Comparison of ENCODE assay signal across 16 mouse cellular contexts in genomic region chr11:79701466-79701865, GRCm38 (mm10).
DNase-seq lines count a peak whose midpoint lies in the region; ATAC-seq and TF ChIP-seq lines count a peak whose summit lies in the region.
"Had no signal": no experiment of that assay in that cellular context is flagged by ENCODE, and none has a peak within 500 bp of the region (broad histone marks: within the 10 kb centered on the region; RNA-seq: fewer than 3 reads in every experiment).

No protein-coding gene starts in this region.

- H3K9me3 ChIP-seq in embryonic facial prominence, embryonic 13.5 days = no peaks in the 10 kb centered on the region
- no peaks in the 10 kb centered on the region for H3K9me3 ChIP-seq in forebrain, postnatal 0 days (ENCODE audit: low read length)
- H3K9me3 ChIP-seq in midbrain, embryonic 13.5 days = no peaks in the 10 kb centered on the region
- H3K9me3 ChIP-seq: embryonic facial prominence, embryonic 15.5 days; limb, embryonic 13.5 days had no signal

- H3K4me3 ChIP-seq in gastrocnemius, adult 2 months = peak overlapping the region; percentile 97
- H3K4me3 ChIP-seq in embryonic facial prominence, embryonic 13.5 days = no peak overlapping the region
- no peak overlapping the region for H3K4me3 ChIP-seq in forebrain, postnatal 0 days (ENCODE audit: low read depth, low read length)
- peak overlapping the region; percentile 9; the same call in 1 of the 2 replicates for H3K4me3 ChIP-seq in midbrain, embryonic 13.5 days (replicated peaks)
- H3K4me3 ChIP-seq: embryonic facial prominence, embryonic 15.5 days; heart, adult 2 months had no signal

- H3K9ac ChIP-seq in embryonic facial prominence, embryonic 13.5 days = peak overlapping the region; percentile 7; the same call in 1 of the 2 replicates
- H3K9ac ChIP-seq in forebrain, postnatal 0 days = 0 out of 2 replicates have a peak overlapping the region, but pooled peaks have one; percentile 14
- peak overlapping the region; percentile 34; the same call in 1 of the 2 replicates for H3K9ac ChIP-seq in midbrain, embryonic 13.5 days (replicated peaks)
- H3K9ac ChIP-seq: embryonic facial prominence, embryonic 15.5 days; limb, embryonic 13.5 days had no signal

- peaks cover 46% of the 10 kb centered on the region for H3K4me1 ChIP-seq in embryonic facial prominence, embryonic 13.5 days
- peaks cover 11% of the 10 kb centered on the region for H3K4me1 ChIP-seq in forebrain, postnatal 0 days (ENCODE audit: insufficient read depth)
- peaks cover 44% of the 10 kb centered on the region for H3K4me1 ChIP-seq in midbrain, embryonic 13.5 days (replicated peaks)

- no peak for ATAC-seq in embryonic facial prominence, embryonic 13.5 days (ENCODE audit: insufficient number of reproducible peaks, insufficient read depth, low FRiP score, low TSS enrichment, low read depth)
- ATAC-seq in forebrain, postnatal 0 days = no peak
- ATAC-seq in midbrain, embryonic 13.5 days = no peak

- peak; percentile 55 for DNase-seq in gastrocnemius, adult 2 months
- DNase-seq in gastrocnemius, adult 8-10 months (ENCODE audit: low spot score in 2 of 2) = no peak
- no peak for DNase-seq in forebrain, postnatal 0 days
- no peak for DNase-seq in lung, postnatal 4 days
- DNase-seq in adipocyte (ENCODE audit: low spot score) = no peak
- no peak for DNase-seq in kidney, postnatal 14 days
- DNase-seq: adrenal gland, postnatal 10 days; cerebellum, postnatal 25 days; heart, adult 2 months; kidney, adult 8-10 months; lung, postnatal 36 days; thymus, adult 2 months had no signal

- WGBS in embryonic facial prominence, embryonic 13.5 days = 82% methylated on average over 7 of the region's 7 CpGs
- 82% methylated on average over 7 of the region's 7 CpGs for whole genome bisulfite sequencing in forebrain, postnatal 0 days
- 87% methylated on average over 7 of the region's 7 CpGs for WGBS in midbrain, embryonic 13.5 days

- H3K36me3 ChIP-seq in embryonic facial prominence, embryonic 13.5 days = peaks cover 17% of the 10 kb centered on the region
- 0 out of 2 replicates have a peak, but pooled peaks cover 5% of the 10 kb centered on the region for H3K36me3 ChIP-seq in forebrain, postnatal 0 days (ENCODE audit: insufficient read depth)
- peaks cover 12% of the 10 kb centered on the region for H3K36me3 ChIP-seq in midbrain, embryonic 13.5 days

- intact Hi-C loops in gastrocnemius, adult 2 months (cut with DNase I) = loop anchor here (5.0 kb wide), 1 partner anchor 141 kb away; no protein-coding TSS in a partner anchor

- H3K27me3 ChIP-seq in embryonic facial prominence, embryonic 13.5 days = no peaks in the 10 kb centered on the region
- H3K27me3 ChIP-seq in forebrain, postnatal 0 days (ENCODE audit: insufficient read depth, low read length) = no peaks in the 10 kb centered on the region
- no peaks in the 10 kb centered on the region for H3K27me3 ChIP-seq in midbrain, embryonic 13.5 days
- H3K27me3 ChIP-seq: embryonic facial prominence, embryonic 15.5 days; limb, embryonic 13.5 days had no signal

- no peak overlapping the region for H3K4me2 ChIP-seq in embryonic facial prominence, embryonic 13.5 days
- peak overlapping the region; percentile 52 for H3K4me2 ChIP-seq in forebrain, postnatal 0 days (ENCODE audit: low read depth)
- H3K4me2 ChIP-seq in midbrain, embryonic 13.5 days (replicated peaks) = peak overlapping the region; percentile 65
- H3K4me2 ChIP-seq: embryonic facial prominence, embryonic 15.5 days had no signal

- H3K27ac ChIP-seq in gastrocnemius, adult 2 months = peak overlapping the region; percentile 99
- H3K27ac ChIP-seq in embryonic facial prominence, embryonic 13.5 days = no peak overlapping the region
- peak overlapping the region; percentile 50; the same call in 1 of the 2 replicates for H3K27ac ChIP-seq in forebrain, postnatal 0 days (ENCODE audit: low read depth, low read length)
- H3K27ac ChIP-seq in midbrain, embryonic 13.5 days = peak overlapping the region; percentile 74
- H3K27ac ChIP-seq: embryonic facial prominence, embryonic 15.5 days; heart, adult 2 months; limb, embryonic 13.5 days had no signal

- TF ChIP-seq CTCF in gastrocnemius, adult 2 months (IDR thresholded peaks at IDR 0.05) = no peak
- TF ChIP-seq CTCF in forebrain, postnatal 0 days (IDR thresholded peaks at IDR 0.05; ENCODE audit: low read depth) = no peak

Comparison
In these comparisons a context has a peak if more than half of its experiments do, and no peak if none do; other contexts are left out.
1. H3K4me3 ChIP-seq: peak in gastrocnemius, adult 2 months (single experiment) and midbrain, embryonic 13.5 days (single experiment); none in embryonic facial prominence, embryonic 13.5 days (single experiment) and forebrain, postnatal 0 days (single experiment).
2. Peak in every context shown above with its lines, with median percentiles within 50 percentile points of each other: H3K9ac ChIP-seq.